Mouse (Mus musculus) bone marrow, adult 2 months (tissue): ENCODE data around the gene Fanca. TPM values are rescaled to one million over a fixed set of nuclear protein-coding genes. Genes with fewer than 3 reads are reported as not detected.

Source experiments
- H3K27ac ChIP-seq: fragments of 200-500 bp; 2 replicates; pipeline ENCODE4 v1.5.1; 2012; ENCODE audit warnings: low read depth, mild to moderate bottlenecking, control low read depth, inconsistent platforms, low read length; ENCODE audit not compliant: control insufficient read depth, poor library complexity, insufficient read depth
- H3K4me1 ChIP-seq: fragments of 200-500 bp; 2 replicates; pipeline ENCODE4 v1.6.1; 2011; ENCODE audit warnings: low read length; ENCODE audit not compliant: control insufficient read depth, insufficient read depth
- H3K4me3 ChIP-seq: fragments of 200-500 bp; replicated peaks from 2 replicates; pipeline ENCODE3; 2011; ENCODE audit warnings: mild to moderate bottlenecking, low read depth, low read length, control low read depth; ENCODE audit not compliant: control insufficient read depth
- CTCF ChIP-seq: fragments of 200-500 bp; IDR thresholded peaks from 2 replicates; pipeline ENCODE4 v1.5.1; 2011; ENCODE audit warnings: low read length, control low read depth; ENCODE audit not compliant: control insufficient read depth, insufficient read depth
- POLR2A ChIP-seq: fragments of 200-500 bp; IDR thresholded peaks from 2 replicates; pipeline ENCODE4 v1.6.1; 2011; ENCODE audit warnings: low read depth, mild to moderate bottlenecking, control low read depth, low read length, borderline replicate concordance; ENCODE audit not compliant: control insufficient read depth
- WGBS: fragments of 180-500 bp; shearing (Covaris S2); methylation state at CpG from one replicate; pipeline ENCODE4 v1.1.7; 2018; 5-methylcytosine and 5-hydroxymethylcytosine counted together
- polyA plus RNA-seq: library from polyadenylated mRNA; stranded (reverse); fragments of >200 nt; gene quantifications from 2 replicates; pipeline ENCODE4 v1.2.4, GENCODE M21; 2011; ENCODE audit warnings: low replicate concordance; ENCODE audit not compliant: missing spikeins, insufficient read depth, insufficient read length

Fanca gene
- polyA plus RNA-seq, 1 experiment, result 60.2 TPM

- Histone ChIP-seq H3K4me3 (no peak overlapping the region), H3K27ac (no peak overlapping the region), H3K4me1 (peaks cover 2% of the 10 kb centered on the region; the same call in 1 of the 2 replicates)
- TF ChIP-seq POLR2A, result no peak
- TF ChIP-seq CTCF, result no peak
- 30% methylated on average over 1 of the region's 1 CpGs for WGBS
Measured at GRCm38 (mm10) chr8:123334467-123334866, 16.1 kb upstream of the Fanca start.

GRCm38 (mm10) chr8:123333864-123334263 lies 15.5 kb upstream of the Fanca start:
- 28% methylated on average over 7 of the region's 7 CpGs for WGBS
- no peak overlapping the region for H3K27ac ChIP-seq
- H3K4me3 ChIP-seq, result no peak overlapping the region
- no peak for TF ChIP-seq CTCF
- H3K4me1 ChIP-seq, result peaks cover 2% of the 10 kb centered on the region; the same call in 1 of the 2 replicates

GRCm38 (mm10) chr8:123333091-123333587 lies 14.8 kb upstream of the Fanca start:
- peaks cover 2% of the 10 kb centered on the region; the same call in 1 of the 2 replicates for H3K4me1 ChIP-seq
- 25% methylated on average over 16 of the region's 21 CpGs for WGBS
- H3K4me3 ChIP-seq, result no peak overlapping the region
- TF ChIP-seq CTCF, result no peak
- H3K27ac ChIP-seq, result no peak overlapping the region

- Histone ChIP-seq H3K27ac (no peak within 1 kb of the TSS), H3K4me1 (peaks cover 2% of the 10 kb centered on the region; the same call in 1 of the 2 replicates), H3K4me3 (peak within 1 kb of the TSS; percentile 45)
- WGBS, result 1% methylated on average over 76 of the region's 85 CpGs
- no peak for TF ChIP-seq POLR2A
- no peak for TF ChIP-seq CTCF
Measured at GRCm38 (mm10) chr8:123332262-123333090, 14.1 kb upstream of the Fanca start, which contains the start of gene Spire2. TSS of gene Spire2 (plus strand) at chr8:123332713.

GRCm38 (mm10) chr8:123331810-123332209 lies 13.4 kb upstream of the Fanca start:
- Histone ChIP-seq H3K4me1 (peaks cover 2% of the 10 kb centered on the region; the same call in 1 of the 2 replicates), H3K4me3 (no peak overlapping the region), H3K27ac (no peak overlapping the region)
- 33% methylated on average over 8 of the region's 8 CpGs for WGBS
- no peak for TF ChIP-seq POLR2A
- no peak for TF ChIP-seq CTCF

- no peak for TF ChIP-seq POLR2A
- TF ChIP-seq CTCF, result no peak
- peaks cover 2% of the 10 kb centered on the region; the same call in 1 of the 2 replicates for H3K4me1 ChIP-seq
- H3K27ac ChIP-seq, result no peak overlapping the region
- 66% methylated on average over 2 of the region's 2 CpGs for WGBS
- H3K4me3 ChIP-seq, result no peak overlapping the region
Measured at GRCm38 (mm10) chr8:123331301-123331700, 12.9 kb upstream of the Fanca start.

- TF ChIP-seq POLR2A, result no peak
- no peak for TF ChIP-seq CTCF
- Histone ChIP-seq H3K4me3 (no peak overlapping the region), H3K4me1 (peaks cover 2% of the 10 kb centered on the region; the same call in 1 of the 2 replicates), H3K27ac (no peak overlapping the region)
- WGBS, result 55% methylated on average over 6 of the region's 6 CpGs
Measured at GRCm38 (mm10) chr8:123330701-123331100, 12.3 kb upstream of the Fanca start.

- H3K27ac ChIP-seq, result no peak overlapping the region
- no peak overlapping the region for H3K4me3 ChIP-seq
- no peak for TF ChIP-seq POLR2A
- no peak for TF ChIP-seq CTCF
- 72% methylated on average over 5 of the region's 5 CpGs for WGBS
- peaks cover 2% of the 10 kb centered on the region; the same call in 1 of the 2 replicates for H3K4me1 ChIP-seq
Measured at GRCm38 (mm10) chr8:123329961-123330360, 11.6 kb upstream of the Fanca start.
